Mouse (Mus musculus): ENCODE measurements around the gene Mbnl2.

The Mbnl2 gene

GRCm38 (mm10) chr14:120428497-120428896 lies 153.0 kb downstream of the Mbnl2 start:
- no peak for DNase-seq (ENCODE audit: low spot score in 2 of 2)

GRCm38 (mm10) chr14:120432773-120433172 lies 157.3 kb downstream of the Mbnl2 start:
- DNase-seq (ENCODE audit: low spot score in 2 of 2): no peak

DNA sequence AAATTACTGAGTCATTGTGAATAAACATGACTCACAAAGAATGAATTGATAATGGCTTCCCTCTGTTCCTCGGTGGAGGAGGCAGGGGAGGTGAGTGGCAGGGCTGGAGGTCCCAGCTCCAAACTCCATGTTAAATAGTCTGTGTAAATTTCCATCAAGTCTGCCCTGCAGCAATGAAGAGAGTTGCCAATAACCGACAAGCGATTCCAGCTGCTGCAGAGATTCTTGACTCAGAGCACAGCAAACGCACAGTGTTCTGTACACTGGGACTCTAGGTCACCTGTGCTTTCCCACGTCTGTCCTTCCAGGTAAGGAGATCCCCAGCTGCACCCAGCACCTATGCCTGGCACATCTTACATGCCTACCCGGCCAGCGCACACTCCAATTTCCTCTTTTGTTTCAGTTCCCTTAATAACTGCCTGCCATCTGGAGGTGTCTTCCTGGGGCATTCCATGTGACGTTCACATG lies 158.5 kb downstream of the Mbnl2 start:
- no peak for DNase-seq (ENCODE audit: low spot score in 2 of 2)

DNA sequence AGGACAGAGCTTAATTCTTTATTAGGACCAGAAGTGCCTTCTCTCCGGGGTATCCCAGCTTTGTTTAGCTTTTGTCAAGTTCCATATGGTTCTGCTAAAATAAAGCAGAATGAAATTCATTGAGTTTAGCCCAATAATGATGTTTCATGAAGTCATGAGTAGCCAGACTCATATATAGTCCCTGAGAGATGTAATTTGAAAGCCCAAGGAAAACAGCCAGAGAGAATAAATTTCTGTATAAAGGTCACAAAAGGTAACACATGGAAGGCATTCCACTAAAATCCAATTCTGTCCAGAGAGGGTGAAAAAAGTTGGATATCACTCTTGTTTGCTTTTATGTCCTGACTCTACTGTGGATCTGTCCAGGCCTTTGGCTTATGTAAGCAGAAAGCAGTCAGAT lies 159.4 kb downstream of the Mbnl2 start:
- DNase-seq (ENCODE audit: low spot score in 2 of 2): no peak

DNA sequence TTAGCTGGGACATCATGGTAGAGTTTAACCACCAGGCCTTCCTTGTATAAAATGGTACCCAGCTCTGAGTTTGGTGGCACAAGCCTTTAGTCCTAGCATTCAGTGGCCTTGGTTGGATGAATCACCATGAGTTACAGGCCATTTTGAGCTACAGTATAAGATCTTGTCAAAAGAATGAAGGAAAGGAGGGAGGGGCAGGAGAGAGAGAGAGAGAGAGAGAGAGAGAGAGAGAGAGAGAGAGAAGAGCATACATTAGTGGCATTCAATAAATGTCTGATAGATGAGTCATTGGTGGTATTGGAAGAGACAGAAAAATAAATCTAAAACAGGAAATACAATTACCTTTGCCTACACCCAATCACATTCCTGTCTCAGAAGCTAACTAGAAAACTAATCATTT lies 165.2 kb downstream of the Mbnl2 start:
- no peak for DNase-seq (ENCODE audit: low spot score in 2 of 2)

GRCm38 (mm10) chr14:120441256-120441655 lies 165.8 kb downstream of the Mbnl2 start:
- DNase-seq (ENCODE audit: low spot score in 2 of 2): no peak

- no peak for DNase-seq (ENCODE audit: low spot score in 2 of 2)
These were observed 166.4 kb downstream of the Mbnl2 start for GRCm38 (mm10) chr14:120441836-120442235.

GRCm38 (mm10) chr14:120454221-120454620 lies 178.8 kb downstream of the Mbnl2 start:
- DNase-seq (ENCODE audit: low spot score in 2 of 2): no peak

DNA sequence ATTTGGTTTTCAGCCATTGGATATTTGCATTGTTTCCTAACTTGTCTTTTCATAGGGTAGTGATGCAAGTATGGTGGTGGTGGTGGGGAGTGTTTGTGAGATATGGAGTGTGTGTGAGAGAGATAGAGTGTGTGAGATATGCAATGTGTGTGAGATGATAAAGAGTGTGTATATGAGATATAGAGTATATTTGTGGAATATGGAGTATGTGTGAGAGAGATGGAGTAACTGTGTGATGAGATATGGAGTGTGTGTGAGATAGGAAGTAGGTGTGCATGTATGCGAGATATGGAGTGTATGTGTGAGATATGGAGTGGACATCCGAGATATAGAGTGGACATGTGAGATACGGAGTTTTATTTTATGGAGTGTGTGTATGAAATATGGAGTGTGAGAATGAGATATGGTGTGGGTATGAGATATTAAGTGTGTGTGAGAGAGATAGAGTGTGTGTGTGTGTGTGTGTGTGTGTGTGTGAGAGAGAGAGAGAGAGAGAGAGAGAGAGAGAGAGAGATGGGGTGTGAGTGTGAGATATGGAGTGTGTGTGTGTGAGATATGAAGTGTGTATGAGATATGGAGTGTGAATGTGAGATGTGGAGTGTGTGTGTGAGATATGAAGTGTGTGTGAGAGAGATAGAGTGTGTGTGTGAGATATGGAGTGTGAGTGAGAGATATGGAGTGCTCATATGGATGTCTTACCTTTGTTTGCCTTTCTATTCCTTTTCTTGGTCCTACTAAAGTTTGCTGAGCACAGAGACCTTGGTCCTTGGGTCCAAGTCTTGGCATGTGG lies 188.7 kb downstream of the Mbnl2 start:
- no peak for DNase-seq (ENCODE audit: low spot score in 2 of 2)

DNA sequence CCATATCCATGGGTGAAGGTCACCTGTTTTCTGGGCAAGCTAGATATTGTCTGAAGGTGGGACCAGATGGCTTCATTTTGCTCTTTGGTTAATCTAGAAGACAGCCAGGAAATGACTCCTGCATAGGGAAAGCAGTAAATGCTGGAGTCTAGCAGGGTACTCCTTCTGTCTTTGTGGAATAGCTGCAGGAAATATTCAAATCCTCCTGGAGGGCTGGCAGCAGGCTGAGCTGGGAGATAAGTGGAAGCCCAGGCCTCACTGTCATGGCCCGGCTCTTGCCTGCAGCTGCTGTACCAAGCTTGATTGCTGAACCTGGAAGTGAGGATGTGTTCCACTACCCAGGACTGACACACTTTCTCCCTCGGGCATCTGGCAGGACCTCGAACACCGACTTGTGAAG lies 191.3 kb downstream of the Mbnl2 start:
- DNase-seq (ENCODE audit: low spot score in 2 of 2): no peak

DNA sequence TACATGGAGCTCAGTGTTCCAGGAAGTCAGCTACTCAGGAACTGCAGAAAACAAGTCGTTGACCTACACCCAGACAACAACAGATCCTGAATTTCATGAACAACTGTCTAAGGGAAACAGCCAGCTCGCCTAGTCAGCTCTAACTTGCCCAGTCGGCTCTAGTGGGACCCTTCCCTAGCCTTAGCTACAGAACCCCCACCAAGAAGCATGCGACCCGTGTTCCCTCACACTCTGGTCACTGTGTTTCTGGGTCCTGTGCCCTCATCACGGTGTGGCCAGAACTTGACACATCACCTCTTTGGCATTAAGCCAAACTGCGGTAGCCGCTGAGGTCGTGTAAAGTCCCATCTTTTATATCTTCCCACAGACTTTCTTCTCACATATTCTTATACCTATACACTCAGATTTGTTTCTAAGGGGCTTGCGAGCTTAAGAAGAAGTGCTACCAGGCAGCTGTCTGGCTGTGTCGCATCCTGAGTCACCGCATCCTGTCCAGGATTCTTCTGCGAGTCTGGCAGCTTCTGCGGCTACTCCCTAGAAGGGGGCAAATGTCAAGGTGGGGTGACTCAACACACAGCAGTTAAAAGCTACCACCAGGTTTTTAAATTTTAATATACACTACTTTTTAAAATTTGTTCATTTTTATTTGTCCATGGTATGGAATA lies 193.8 kb downstream of the Mbnl2 start:
- DNase-seq (ENCODE audit: low spot score in 2 of 2): no peak

GRCm38 (mm10) chr14:120476186-120476697 lies 200.8 kb downstream of the Mbnl2 start:
- DNase-seq (ENCODE audit: low spot score in 2 of 2): no peak

- peak; percentile 96 to 99 for DNase-seq (ENCODE audit: low spot score in 2 of 2)
These were observed 202.0 kb downstream of the Mbnl2 start for GRCm38 (mm10) chr14:120477288-120477981.

DNA sequence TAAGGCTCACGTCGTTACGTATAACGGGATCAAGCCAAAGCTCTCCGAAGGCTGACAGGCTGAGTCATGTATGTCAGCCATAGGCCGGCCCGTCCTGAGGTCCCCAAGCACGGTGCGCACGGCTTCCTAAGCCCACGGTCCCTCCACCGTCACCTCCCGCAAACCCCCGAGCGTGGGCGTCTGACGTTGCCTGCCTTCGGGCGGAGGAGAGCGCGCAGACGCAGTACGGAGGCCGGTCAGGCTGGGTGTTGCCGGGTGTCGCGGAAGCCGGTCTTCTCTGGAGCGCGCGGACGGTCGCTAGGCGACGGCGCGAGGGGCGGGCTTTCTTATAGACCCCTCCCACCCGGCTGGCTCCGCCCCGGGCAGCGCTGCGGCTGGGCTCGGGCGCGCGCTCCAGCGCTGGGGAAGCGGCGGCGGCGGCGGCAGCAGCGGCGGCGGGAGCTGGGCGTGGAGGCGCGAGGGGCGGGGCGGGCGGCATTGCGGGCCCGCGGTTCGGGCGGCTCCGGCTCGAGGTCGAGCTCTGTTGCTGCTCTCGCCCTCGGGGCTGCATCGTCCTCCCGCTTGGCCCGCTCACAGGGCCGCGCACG lies 202.6 kb downstream of the Mbnl2 start, which contains the start of gene Rap2a:
Gene Rap2a (plus strand): TSS at position 463 of the 587 bp plus-strand sequence.
- peak; percentile 94 to 95 for DNase-seq (ENCODE audit: low spot score in 2 of 2)

DNA sequence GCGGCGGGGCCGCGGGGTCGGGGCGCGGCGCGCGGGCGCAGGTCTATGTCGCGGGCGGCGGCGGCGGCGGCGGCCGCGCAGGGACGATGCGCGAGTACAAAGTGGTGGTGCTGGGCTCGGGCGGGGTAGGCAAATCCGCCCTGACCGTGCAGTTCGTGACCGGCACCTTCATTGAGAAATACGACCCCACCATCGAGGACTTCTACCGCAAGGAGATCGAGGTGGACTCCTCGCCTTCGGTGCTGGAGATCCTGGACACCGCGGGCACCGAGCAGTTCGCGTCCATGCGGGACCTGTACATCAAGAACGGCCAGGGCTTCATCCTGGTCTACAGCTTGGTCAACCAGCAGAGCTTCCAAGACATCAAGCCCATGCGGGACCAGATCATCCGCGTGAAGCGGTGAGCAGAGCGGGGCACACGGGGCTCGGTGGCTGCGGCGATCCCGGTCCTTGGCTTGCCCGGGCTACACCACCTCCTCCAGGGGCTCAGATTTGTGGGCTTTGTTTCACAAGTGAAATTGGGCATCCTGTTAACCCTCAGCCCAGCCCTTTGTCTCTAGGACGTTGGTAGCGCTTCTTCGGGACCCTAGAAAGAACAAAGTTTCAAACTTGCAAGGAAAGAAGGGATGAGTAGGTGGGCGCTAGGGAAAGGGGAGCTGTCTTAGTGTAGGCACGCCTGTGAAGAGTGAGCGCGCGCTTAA lies 203.3 kb downstream of the Mbnl2 start:
- DNase-seq (ENCODE audit: low spot score in 2 of 2): peak; percentile 24 to 53

- DNase-seq (ENCODE audit: low spot score in 2 of 2): no peak
These were observed 205.0 kb downstream of the Mbnl2 start for GRCm38 (mm10) chr14:120480341-120480900.

- no peak for DNase-seq (ENCODE audit: low spot score in 2 of 2)
These were observed 205.5 kb downstream of the Mbnl2 start for GRCm38 (mm10) chr14:120480927-120481326.

All from thymus, postnatal 10 days (tissue).